Mouse (Mus musculus) megakaryocyte, adult 5-6 weeks (primary cell): Measurements from ENCODE around the gene Slc35b3. TPM values are rescaled to one million over a fixed set of nuclear protein-coding genes. Genes with fewer than 3 reads are reported as not detected.

ENCODE experiments used
- ATAC-seq: 2 replicates; pipeline ENCODE4 v1.8.0; 2016; ENCODE audit warnings: mild to moderate bottlenecking, inconsistent platforms; ENCODE audit not compliant: poor library complexity, severe bottlenecking
- total RNA-seq, 2 experiments: library from RNA; stranded (forward) in 1 of 2; stranded (reverse) in 1 of 2; fragments of 153-499, 151-499 nt in 1 of 2; fragments of 221-1000, 200-1000 nt in 1 of 2; gene quantifications; 2 replicates each; pipeline versions ENCODE4 v1.2.3 to v1.2.4; 2015 to 2017

The Slc35b3 gene
- total RNA-seq (2015) = 27.9 and 36.1 TPM in 2 replicates
- 22.4 and 23.9 TPM in 2 replicates for total RNA-seq (2017)

- peak; percentile 96 for ATAC-seq
Observed at GRCm38 (mm10) chr13:38960063-38961050, at the start of gene Slc35b3. Gene Slc35b3 (minus strand): TSS chr13:38960875.

- ATAC-seq = no peak
Observed at GRCm38 (mm10) chr13:39010280-39010679, 49.6 kb upstream of the Slc35b3 start.

- ATAC-seq = 0 out of 2 replicates have a peak, but pooled peaks have one; percentile 30
Observed at GRCm38 (mm10) chr13:39003101-39003762, 42.6 kb upstream of the Slc35b3 start.

GRCm38 (mm10) chr13:39002424-39002823, 41.7 kb upstream of the Slc35b3 start:
- ATAC-seq = no peak

GRCm38 (mm10) chr13:39001434-39001833, 40.8 kb upstream of the Slc35b3 start:
- no peak for ATAC-seq

- no peak for ATAC-seq
Observed at GRCm38 (mm10) chr13:38998958-38999357, 38.3 kb upstream of the Slc35b3 start.

- ATAC-seq = no peak
Observed at GRCm38 (mm10) chr13:38992529-38992928, 31.9 kb upstream of the Slc35b3 start.

GRCm38 (mm10) chr13:38983751-38984150, 23.1 kb upstream of the Slc35b3 start:
- ATAC-seq = no peak

- ATAC-seq = no peak
Observed at GRCm38 (mm10) chr13:38980900-38981299, 20.2 kb upstream of the Slc35b3 start.

- no peak for ATAC-seq
Observed at GRCm38 (mm10) chr13:38976978-38977377, 16.3 kb upstream of the Slc35b3 start.

GRCm38 (mm10) chr13:38975853-38976252, 15.2 kb upstream of the Slc35b3 start:
- no peak for ATAC-seq

- no peak for ATAC-seq
Observed at GRCm38 (mm10) chr13:38972602-38973001, 11.9 kb upstream of the Slc35b3 start.

- ATAC-seq = no peak
Observed at GRCm38 (mm10) chr13:38971047-38971446, 10.4 kb upstream of the Slc35b3 start.

- no peak for ATAC-seq
Observed at GRCm38 (mm10) chr13:38967518-38967917, 6.8 kb upstream of the Slc35b3 start.

GRCm38 (mm10) chr13:38966922-38967448, 6.3 kb upstream of the Slc35b3 start:
- no peak for ATAC-seq

GRCm38 (mm10) chr13:38962771-38963170, 2.1 kb upstream of the Slc35b3 start:
- ATAC-seq = no peak

GRCm38 (mm10) chr13:38958037-38958436, 2.6 kb downstream of the Slc35b3 start:
- no peak for ATAC-seq

GRCm38 (mm10) chr13:38946296-38947012, 14.2 kb downstream of the Slc35b3 start:
- no peak for ATAC-seq

GRCm38 (mm10) chr13:38945767-38946166, 14.9 kb downstream of the Slc35b3 start:
- ATAC-seq = no peak

- no peak for ATAC-seq
Observed at GRCm38 (mm10) chr13:38944951-38945350, 15.7 kb downstream of the Slc35b3 start.

GRCm38 (mm10) chr13:38941786-38942185, 18.9 kb downstream of the Slc35b3 start:
- no peak for ATAC-seq
